Mouse (Mus musculus): ENCODE measurements around the gene Srsf9. TPM values are rescaled to one million over a fixed set of nuclear protein-coding genes. Genes with fewer than 3 reads are reported as not detected.
A peak's percentile ranks its signal among the peaks of the same experiment; 100 is the strongest.

Gene Srsf9
- polyA plus RNA-seq, 1 experiment from 2014 or later: 264 TPM

DNA sequence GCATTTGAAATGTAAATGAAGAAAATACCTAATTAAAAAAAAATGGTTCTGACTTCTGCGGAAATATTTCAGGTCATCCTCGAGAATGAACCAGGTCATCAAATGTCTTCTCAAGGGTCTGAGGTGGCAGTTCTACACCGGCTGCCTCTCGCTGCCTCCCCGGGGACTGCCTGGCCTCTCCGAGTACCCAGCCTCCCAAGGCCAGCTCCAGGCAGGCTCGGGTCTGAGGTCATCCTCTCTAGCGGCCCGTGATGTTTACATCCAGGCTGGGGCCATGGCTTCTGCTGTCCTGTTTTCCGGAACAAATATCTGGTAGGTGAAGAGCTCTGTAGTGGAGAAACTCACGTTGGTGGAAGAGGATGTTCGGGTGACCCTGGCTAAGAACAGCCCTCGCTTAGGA is 28.1 kb downstream of the Srsf9 start:
- H3K4me3 ChIP-seq (replicated peaks): no peak overlapping the region
- H3K9ac ChIP-seq: no peak overlapping the region
- no peak for ATAC-seq (ENCODE audit: insufficient number of reproducible peaks, low FRiP score, low TSS enrichment, low read depth)
- peaks cover 7% of the 10 kb centered on the region; the same call in 1 of the 2 replicates for H3K4me1 ChIP-seq
- H3K4me2 ChIP-seq (replicated peaks): no peak overlapping the region
- H3K27me3 ChIP-seq: no peaks in the 10 kb centered on the region
- no peaks in the 10 kb centered on the region for H3K9me3 ChIP-seq (replicated peaks)
- WGBS: 62% methylated on average over 13 of the region's 13 CpGs
- no peak overlapping the region for H3K27ac ChIP-seq (replicated peaks)
- no peaks in the 10 kb centered on the region for H3K36me3 ChIP-seq

DNA sequence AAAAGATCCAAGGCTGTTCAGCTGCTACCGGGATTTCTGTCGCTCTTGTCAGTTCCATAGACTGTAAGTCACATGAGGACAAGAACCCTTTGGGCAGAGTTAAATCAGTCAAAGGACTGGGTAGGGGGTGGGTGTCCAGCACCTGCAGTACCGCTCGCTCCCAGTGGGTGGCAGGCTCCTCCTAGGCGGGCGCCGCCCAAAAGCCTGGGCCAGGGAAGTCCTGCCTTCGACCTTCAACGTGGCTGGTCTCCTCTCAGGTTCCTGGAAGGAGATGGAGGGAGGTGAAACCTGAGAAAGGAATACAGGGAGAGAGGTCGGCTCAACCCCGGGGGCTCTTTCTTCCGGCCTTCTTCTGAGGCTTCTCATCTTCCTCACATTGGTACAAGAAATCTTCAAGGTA is 31.9 kb downstream of the Srsf9 start:
- H3K4me2 ChIP-seq (replicated peaks): no peak overlapping the region; the same call in 1 of the 2 replicates
- H3K4me1 ChIP-seq: peaks cover 7% of the 10 kb centered on the region; the same call in 1 of the 2 replicates
- no peaks in the 10 kb centered on the region for H3K36me3 ChIP-seq
- H3K9me3 ChIP-seq (replicated peaks): no peaks in the 10 kb centered on the region
- ATAC-seq (ENCODE audit: insufficient number of reproducible peaks, low FRiP score, low TSS enrichment, low read depth): peak; percentile 82
- H3K27me3 ChIP-seq: no peaks in the 10 kb centered on the region
- H3K9ac ChIP-seq: no peak overlapping the region
- 2% methylated on average over 12 of the region's 12 CpGs for WGBS
- no peak overlapping the region for H3K27ac ChIP-seq (replicated peaks)
- no peak overlapping the region for H3K4me3 ChIP-seq (replicated peaks)

DNA sequence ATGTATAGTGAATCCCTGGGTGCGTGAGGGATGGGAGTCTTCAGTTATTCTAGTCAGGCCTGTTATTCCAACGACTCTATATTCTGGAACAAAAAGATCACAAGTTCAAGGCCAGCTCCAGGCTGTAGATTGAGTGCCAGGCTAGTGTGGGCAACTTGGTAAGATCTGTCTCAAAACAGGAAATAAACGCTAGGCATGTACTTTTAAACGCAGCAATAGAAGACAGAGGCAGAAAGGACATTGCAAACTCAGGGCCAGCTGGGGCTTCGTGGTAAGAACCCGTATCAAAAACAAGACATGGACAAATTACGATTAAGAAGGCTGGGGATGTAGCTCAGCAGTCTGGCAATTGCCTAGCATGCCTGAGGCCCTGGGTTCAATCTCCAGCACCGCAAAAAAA is 32.5 kb downstream of the Srsf9 start:
- H3K27me3 ChIP-seq: no peaks in the 10 kb centered on the region
- no peak overlapping the region for H3K9ac ChIP-seq
- H3K36me3 ChIP-seq: no peaks in the 10 kb centered on the region
- ATAC-seq (ENCODE audit: insufficient number of reproducible peaks, low FRiP score, low TSS enrichment, low read depth): no peak
- no peaks in the 10 kb centered on the region for H3K9me3 ChIP-seq (replicated peaks)
- WGBS: 84% methylated on average over 8 of the region's 8 CpGs
- H3K4me1 ChIP-seq: peaks cover 7% of the 10 kb centered on the region; the same call in 1 of the 2 replicates
- no peak overlapping the region for H3K4me3 ChIP-seq (replicated peaks)
- no peak overlapping the region for H3K27ac ChIP-seq (replicated peaks)
- no peak overlapping the region; the same call in 1 of the 2 replicates for H3K4me2 ChIP-seq (replicated peaks)

DNA sequence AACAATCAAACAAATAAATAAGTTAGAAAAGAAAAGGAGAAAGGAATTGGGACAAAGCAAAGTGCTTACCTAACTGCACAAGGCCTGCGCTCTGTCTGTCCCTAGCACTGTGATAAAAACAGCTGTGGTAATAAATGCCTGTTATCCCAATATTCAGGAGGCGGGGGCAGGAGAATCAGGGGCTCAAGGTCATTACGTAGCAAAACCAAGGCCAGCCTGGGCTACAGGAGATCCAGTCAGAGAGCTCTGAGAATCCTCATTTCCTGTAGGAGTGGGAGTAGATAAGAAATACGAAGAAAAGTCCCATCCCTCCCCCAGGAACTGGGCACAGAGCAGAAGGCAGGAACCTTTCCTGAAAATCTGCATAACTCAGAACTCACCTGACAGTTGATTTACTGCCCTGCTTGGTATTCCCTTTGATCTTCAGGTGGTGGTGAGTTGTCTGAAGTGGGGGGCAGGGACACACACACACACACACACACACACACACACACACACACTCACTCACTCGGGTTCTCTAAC is 32.9 kb downstream of the Srsf9 start:
- no peak overlapping the region for H3K4me3 ChIP-seq (replicated peaks)
- 70% methylated on average over 5 of the region's 5 CpGs for WGBS
- no peaks in the 10 kb centered on the region for H3K36me3 ChIP-seq
- H3K9me3 ChIP-seq (replicated peaks): no peaks in the 10 kb centered on the region
- H3K4me1 ChIP-seq: peaks cover 7% of the 10 kb centered on the region; the same call in 1 of the 2 replicates
- H3K4me2 ChIP-seq (replicated peaks): no peak overlapping the region
- no peak overlapping the region for H3K27ac ChIP-seq (replicated peaks)
- H3K9ac ChIP-seq: no peak overlapping the region
- H3K27me3 ChIP-seq: no peaks in the 10 kb centered on the region
- no peak for ATAC-seq (ENCODE audit: insufficient number of reproducible peaks, low FRiP score, low TSS enrichment, low read depth)

DNA sequence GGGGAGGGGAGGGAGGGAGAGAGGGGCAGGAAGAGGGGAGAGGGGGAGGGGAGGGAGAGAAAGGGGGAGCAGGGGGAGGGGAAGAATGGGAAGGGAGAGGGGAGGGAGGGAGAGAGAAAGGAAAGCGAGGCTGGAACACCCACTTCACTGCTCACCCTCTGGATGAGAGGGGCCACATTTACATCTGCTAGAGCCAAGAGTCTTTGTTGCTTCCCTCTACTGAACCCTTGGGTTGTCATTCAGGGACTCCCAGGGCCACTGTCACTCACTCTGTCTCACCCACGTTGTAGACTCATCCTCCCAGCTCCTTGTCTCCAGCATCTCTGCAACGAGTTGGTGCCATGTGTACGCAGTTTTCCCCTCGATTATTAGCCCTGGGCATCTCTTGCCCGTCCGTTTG is 35.2 kb downstream of the Srsf9 start:
- WGBS: 37% methylated on average over 7 of the region's 7 CpGs
- Histone ChIP-seq H3K4me2 (replicated peaks) (no peak overlapping the region), H3K9me3 (replicated peaks) (no peaks in the 10 kb centered on the region), H3K4me1 (peaks cover 7% of the 10 kb centered on the region; the same call in 1 of the 2 replicates), H3K27ac (replicated peaks) (no peak overlapping the region), H3K9ac (no peak overlapping the region), H3K36me3 (no peaks in the 10 kb centered on the region), H3K4me3 (replicated peaks) (no peak overlapping the region), H3K27me3 (no peaks in the 10 kb centered on the region)
- no peak for ATAC-seq (ENCODE audit: insufficient number of reproducible peaks, low FRiP score, low TSS enrichment, low read depth)

DNA sequence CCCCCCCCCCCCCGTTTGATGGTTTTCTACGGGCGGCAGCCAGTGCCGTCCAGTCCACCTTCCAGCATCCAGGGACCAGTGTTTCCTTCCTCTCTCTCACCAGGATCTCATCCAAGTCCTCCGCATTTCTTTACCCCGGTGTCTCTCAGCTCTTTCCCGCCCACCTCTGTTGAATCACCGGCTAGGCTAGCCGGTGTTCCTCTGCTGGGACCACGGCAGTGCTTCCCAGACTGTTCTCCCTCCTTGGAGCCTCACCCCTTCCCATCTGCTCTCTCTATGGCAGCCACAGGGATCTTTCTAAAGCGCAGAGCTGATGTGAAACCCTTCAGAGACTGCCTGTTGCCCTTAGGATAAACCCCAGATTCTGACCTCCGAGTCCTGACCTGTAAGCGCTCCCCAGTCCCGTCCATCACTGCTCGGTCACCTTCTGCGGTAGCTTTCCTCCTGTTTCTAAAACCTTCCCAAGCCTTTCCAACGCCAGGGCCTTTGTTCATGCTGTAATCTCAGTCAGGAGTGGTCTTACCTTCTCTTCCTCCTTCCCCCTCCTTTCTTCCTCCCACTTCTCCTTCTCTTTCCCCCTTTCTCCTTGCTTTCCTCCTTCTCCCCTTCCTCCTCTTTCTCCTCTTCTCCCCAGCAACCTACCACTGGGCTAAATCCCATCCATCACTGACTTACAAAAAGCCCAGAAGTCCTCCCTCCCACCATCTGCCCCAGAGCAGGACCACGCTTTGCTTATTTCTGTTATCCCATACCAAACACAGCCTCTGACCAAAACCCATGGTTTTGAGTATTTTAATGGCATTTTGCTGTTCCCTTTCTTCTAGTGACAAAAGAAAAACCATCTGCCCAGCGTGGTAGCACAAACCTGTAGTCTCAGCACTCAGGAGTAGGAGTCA is 36.1 kb downstream of the Srsf9 start:
- 22% methylated on average over 19 of the region's 19 CpGs for WGBS
- ATAC-seq (ENCODE audit: insufficient number of reproducible peaks, low FRiP score, low TSS enrichment, low read depth): no peak

DNA sequence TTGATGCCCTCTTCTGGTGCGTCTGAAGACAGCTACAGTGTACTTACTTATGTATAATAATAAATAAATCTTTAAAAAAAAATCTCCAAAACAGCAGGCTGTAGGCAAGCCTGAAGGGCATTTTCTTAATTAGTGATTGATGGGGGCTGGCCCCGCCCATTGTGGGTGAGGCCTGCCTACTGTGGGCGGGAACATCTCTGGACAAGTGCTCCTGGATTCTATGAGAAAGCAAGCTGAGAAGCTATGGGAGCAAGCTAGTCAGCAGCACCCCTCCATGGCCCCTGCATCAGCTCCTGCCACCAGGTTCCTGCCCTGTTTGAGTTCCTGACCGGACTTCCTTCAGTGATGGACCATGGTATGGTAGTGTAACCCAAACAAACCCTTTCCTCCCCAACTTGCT is 37.8 kb downstream of the Srsf9 start:
- ATAC-seq (ENCODE audit: insufficient number of reproducible peaks, low FRiP score, low TSS enrichment, low read depth): no peak
- Histone ChIP-seq H3K4me1 (no peaks in the 10 kb centered on the region), H3K9ac (no peak overlapping the region), H3K27ac (replicated peaks) (no peak overlapping the region), H3K27me3 (no peaks in the 10 kb centered on the region), H3K4me2 (replicated peaks) (no peak overlapping the region), H3K4me3 (replicated peaks) (no peak overlapping the region), H3K9me3 (replicated peaks) (no peaks in the 10 kb centered on the region), H3K36me3 (no peaks in the 10 kb centered on the region)
- WGBS: 86% methylated on average over 4 of the region's 4 CpGs

More for the DNA sequence above, 36.1 kb downstream of the Srsf9 start:
- no peaks in the 10 kb centered on the region for H3K9me3 ChIP-seq (replicated peaks)
- H3K9ac ChIP-seq: no peak overlapping the region
- no peak overlapping the region for H3K27ac ChIP-seq (replicated peaks)
- peaks cover 7% of the 10 kb centered on the region; the same call in 1 of the 2 replicates for H3K4me1 ChIP-seq
- H3K4me2 ChIP-seq (replicated peaks): no peak overlapping the region
- no peak overlapping the region for H3K4me3 ChIP-seq (replicated peaks)
- no peaks in the 10 kb centered on the region for H3K27me3 ChIP-seq
- H3K36me3 ChIP-seq: no peaks in the 10 kb centered on the region

DNA sequence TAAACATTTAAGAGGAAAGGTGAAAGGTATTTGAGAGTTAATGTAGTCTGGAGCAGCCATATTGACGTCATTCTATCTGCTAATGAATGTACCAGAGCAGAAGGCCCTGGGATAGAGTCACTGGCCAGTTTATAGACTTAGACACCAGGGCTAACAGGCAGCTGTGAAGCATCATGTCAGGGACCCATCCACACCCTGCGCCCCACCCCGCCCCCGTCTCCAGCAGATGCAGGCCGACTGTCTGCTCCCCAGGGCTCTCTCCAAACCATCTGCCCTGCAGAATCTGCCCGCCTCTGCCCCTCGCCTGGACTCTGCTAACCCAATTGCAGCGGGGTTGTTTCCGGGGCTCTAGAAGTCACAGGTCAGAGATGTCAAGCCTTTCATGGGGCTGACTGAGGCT is 44.8 kb downstream of the Srsf9 start:
- whole genome bisulfite sequencing: 50% methylated on average over 9 of the region's 9 CpGs
- no peaks in the 10 kb centered on the region for H3K9me3 ChIP-seq (replicated peaks)
- H3K4me3 ChIP-seq (replicated peaks): no peak overlapping the region
- peaks cover 6% of the 10 kb centered on the region for H3K4me1 ChIP-seq
- ATAC-seq (ENCODE audit: insufficient number of reproducible peaks, low FRiP score, low TSS enrichment, low read depth): no peak
- H3K27ac ChIP-seq (replicated peaks): no peak overlapping the region
- H3K27me3 ChIP-seq: no peaks in the 10 kb centered on the region
- H3K9ac ChIP-seq: no peak overlapping the region
- H3K36me3 ChIP-seq: no peaks in the 10 kb centered on the region
- no peak overlapping the region for H3K4me2 ChIP-seq (replicated peaks)

DNA sequence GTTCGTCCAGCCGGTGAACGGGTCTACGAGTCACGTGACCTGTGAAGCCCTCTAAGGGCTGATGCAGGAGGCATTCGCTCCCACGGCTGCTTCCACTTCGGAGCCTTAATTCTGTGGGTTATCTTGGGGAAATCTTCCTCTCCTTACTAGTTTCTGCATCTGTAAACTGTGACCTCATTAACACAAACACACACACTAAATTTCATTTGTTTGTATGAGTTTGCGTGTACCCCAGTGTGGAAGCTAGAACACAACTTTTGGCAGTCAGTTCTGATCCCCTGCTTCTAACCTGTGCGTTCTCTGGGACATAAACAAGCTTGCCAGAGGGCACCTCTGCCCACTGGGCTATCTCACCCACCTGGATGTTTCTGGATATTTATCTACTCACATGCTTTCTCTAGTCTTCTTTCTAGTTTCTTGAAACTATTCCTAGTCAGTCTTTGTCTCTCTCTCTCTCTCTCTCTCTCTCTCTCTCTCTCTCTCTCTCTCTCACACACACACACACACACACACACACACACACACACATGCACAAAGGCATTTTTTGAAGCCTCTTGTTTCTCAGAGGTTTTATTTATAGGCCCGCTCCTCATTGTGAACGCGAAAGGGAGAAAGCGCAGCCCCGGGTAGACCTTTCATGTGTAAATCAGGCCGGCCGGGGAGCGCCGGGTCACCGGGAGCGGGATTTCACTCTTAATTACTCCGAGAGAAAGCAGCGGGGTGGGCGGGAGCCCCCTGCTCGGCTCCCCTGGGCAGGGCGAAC is 46.6 kb downstream of the Srsf9 start:
- ATAC-seq (ENCODE audit: insufficient number of reproducible peaks, low FRiP score, low TSS enrichment, low read depth): no peak
- Histone ChIP-seq H3K9ac (peak overlapping the region; percentile 21; the same call in 1 of the 2 replicates), H3K4me3 (replicated peaks) (peak overlapping the region; percentile 35), H3K4me2 (replicated peaks) (peak overlapping the region; percentile 60), H3K9me3 (replicated peaks) (no peaks in the 10 kb centered on the region), H3K27ac (replicated peaks) (no peak overlapping the region), H3K27me3 (no peaks in the 10 kb centered on the region), H3K36me3 (no peaks in the 10 kb centered on the region), H3K4me1 (peaks cover 6% of the 10 kb centered on the region)
- 25% methylated on average over 26 of the region's 26 CpGs for WGBS

DNA sequence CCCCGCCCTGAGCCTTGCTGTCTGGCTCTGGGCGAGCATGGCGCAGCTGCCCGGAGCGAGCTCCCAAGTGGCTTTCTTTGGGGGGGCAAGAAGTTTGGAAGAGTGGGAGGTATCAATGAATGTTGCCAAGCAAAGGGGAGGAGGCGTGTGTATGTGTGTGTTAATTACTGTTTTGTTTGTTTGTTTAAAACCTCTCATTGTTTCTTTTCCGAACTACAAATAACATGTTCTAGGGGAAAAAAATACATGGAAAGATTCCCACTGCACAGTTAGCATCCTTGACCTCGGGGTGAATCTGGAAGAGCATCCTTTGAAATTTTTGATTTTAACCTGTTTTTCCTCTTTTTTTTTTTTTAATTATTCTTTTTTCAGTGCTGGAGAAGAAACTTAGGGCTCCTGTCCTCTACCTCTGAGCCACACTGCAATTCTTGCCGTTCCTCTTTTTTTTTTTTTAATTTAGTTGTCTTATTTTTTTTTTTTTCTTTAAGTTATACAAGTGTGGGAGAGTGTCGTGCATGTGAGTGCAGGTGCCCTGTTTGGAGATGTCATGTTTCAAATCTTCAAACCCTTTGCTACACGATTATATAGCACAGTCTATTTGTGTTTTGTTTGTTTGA is 47.3 kb downstream of the Srsf9 start:
- Histone ChIP-seq H3K4me2 (replicated peaks) (peak overlapping the region; percentile 60), H3K27me3 (no peaks in the 10 kb centered on the region), H3K4me3 (replicated peaks) (peak overlapping the region; percentile 35), H3K36me3 (no peaks in the 10 kb centered on the region), H3K9ac (peak overlapping the region; percentile 21; the same call in 1 of the 2 replicates), H3K9me3 (replicated peaks) (no peaks in the 10 kb centered on the region), H3K27ac (replicated peaks) (no peak overlapping the region), H3K4me1 (peaks cover 6% of the 10 kb centered on the region)
- ATAC-seq (ENCODE audit: insufficient number of reproducible peaks, low FRiP score, low TSS enrichment, low read depth): no peak
- WGBS: 16% methylated on average over 11 of the region's 11 CpGs

DNA sequence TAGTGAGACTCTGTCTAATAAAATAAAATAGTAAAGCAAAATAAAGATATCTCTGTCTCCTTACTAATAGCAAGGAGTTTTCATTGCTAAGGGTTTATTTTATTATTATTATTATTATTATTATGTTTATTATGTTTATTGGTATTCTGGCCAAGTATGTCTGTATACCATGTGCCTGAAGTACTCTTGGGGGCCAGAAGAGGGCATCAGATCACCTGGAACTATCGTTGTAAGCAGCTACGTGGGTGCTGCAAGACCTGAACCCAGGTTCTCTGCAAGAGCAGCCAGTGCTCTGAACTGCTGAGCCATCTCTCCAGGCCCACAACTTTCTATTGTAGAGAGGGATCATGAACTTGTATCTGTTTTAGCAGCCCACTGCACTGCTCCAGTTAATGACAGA is 48.5 kb downstream of the Srsf9 start:
- 83% methylated on average over 2 of the region's 2 CpGs for WGBS
- ATAC-seq (ENCODE audit: insufficient number of reproducible peaks, low FRiP score, low TSS enrichment, low read depth): no peak
- Histone ChIP-seq H3K4me3 (replicated peaks) (no peak overlapping the region), H3K4me1 (peaks cover 6% of the 10 kb centered on the region), H3K9me3 (replicated peaks) (no peaks in the 10 kb centered on the region), H3K4me2 (replicated peaks) (no peak overlapping the region), H3K27ac (replicated peaks) (no peak overlapping the region), H3K36me3 (no peaks in the 10 kb centered on the region), H3K27me3 (no peaks in the 10 kb centered on the region), H3K9ac (no peak overlapping the region)

Data from embryonic facial prominence, embryonic 15.5 days (tissue).